Mouse (Mus musculus): Measurements from ENCODE around the gene Zfp54. TPM values are rescaled to one million over a fixed set of nuclear protein-coding genes. Genes with fewer than 3 reads are reported as not detected.
"Not testable (repeated sequence)": the region's sequence is repeated elsewhere in the genome, so short reads cannot be mapped to it uniquely, and the experiment has no call there.

Gene Zfp54
- 1 to 10 TPM in 1 of 2 experiments, under 1 TPM in 1; 0.64 to 1.0 TPM for total RNA-seq (2021)

GRCm38 (mm10) chr17:21422664-21423599, at the start of gene Zfp54:
Gene Zfp54, plus strand, starts transcription at chr17:21423227.
- DNase-seq (ENCODE audit: low spot score in 2 of 2), result peak; percentile 49 to 72
- intact Hi-C loops (cut with DNase I), result loop anchor here (1.0 kb wide), 2 partner anchors 151 to 192 kb away; no protein-coding TSS in a partner anchor

DNA sequence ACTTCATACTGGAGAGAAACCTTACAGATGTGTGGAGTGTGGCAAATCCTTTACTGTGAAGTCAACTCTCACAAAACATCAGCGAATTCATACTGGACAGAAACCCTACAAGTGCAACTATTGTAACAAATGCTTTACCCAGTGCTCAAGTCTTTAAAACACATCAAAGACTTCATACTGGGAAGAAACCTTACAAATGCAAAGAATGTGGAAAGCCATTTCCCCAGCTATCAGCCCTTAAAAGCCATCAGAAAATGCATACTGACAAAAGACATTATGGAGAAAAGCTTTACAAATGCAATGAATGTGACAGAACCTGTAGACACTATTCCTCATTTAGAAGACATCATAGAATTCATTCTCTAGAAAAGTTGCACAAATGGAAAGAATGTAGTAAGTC, 47.7 kb upstream of the Zfp54 start:
- no peak for DNase-seq (ENCODE audit: low spot score in 2 of 2)
- intact Hi-C loops (cut with DNase I), result no loop called here

DNA sequence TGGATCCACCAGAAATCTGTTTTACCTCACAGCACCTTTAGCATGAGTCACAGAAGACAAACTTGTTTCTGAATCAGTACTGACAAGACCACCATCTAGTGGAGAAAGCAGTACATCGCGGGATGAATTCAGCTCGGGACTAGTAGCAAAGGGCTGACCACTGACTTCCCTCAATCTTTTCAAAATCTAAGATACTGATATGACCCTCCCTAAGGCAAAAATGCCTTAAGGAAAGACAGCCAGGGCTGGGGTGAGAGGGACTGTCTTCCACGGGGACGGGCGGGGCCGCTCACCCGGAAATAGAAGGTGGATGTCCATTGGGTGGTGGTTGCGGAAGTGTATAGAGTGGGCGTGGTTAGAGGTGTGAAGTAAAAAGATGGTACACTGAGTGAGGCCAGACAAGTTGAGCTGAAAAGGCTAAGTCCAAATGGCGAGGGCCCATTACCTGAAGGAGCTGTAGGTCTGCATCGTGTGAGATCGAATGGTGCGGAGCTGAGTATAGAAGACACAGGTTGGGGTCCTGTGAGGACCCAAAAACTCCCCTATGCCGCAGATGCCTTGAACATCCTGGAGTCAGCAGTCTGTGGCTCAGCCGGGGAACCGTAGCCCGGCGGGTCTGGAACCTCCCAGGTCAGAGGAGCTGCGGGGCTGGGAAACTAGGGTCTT, 39.5 kb upstream of the Zfp54 start, which contains the start of gene Zfp677:
Gene Zfp677, plus strand, starts transcription at position 358 of the 666 bp plus-strand sequence.
- DNase-seq (ENCODE audit: low spot score in 2 of 2), result peak; percentile 24 to 59
- intact Hi-C loops (cut with DNase I), result loop anchor here (5.0 kb wide), 1 partner anchor 111 kb away; no protein-coding TSS in a partner anchor

GRCm38 (mm10) chr17:21384057-21384411, 39.0 kb upstream of the Zfp54 start:
- intact Hi-C loops (cut with DNase I), result loop anchor here (5.0 kb wide), 1 partner anchor 112 kb away; no protein-coding TSS in a partner anchor
- DNase-seq (ENCODE audit: low spot score in 2 of 2), result no peak

- intact Hi-C loops (cut with DNase I), result not testable (repeated sequence)
Measured at GRCm38 (mm10) chr17:21438806-21439400, 15.9 kb downstream of the Zfp54 start.

GRCm38 (mm10) chr17:21449669-21450068, 26.6 kb downstream of the Zfp54 start:
- intact Hi-C loops (cut with DNase I), result loop anchor here (1.0 to 5.0 kb wide), 4 partner anchors 38 to 502 kb away; partner anchors contain the start of genes Ppp2r1a and Zfp53
- peak; percentile 70 to 89 for DNase-seq (ENCODE audit: low spot score in 2 of 2)

More at GRCm38 (mm10) chr17:21438806-21439400, 15.9 kb downstream of the Zfp54 start:
- DNase-seq (ENCODE audit: low spot score in 2 of 2), result not testable (repeated sequence)

- intact Hi-C loops (cut with DNase I), result loop anchor here (1.0 to 5.0 kb wide), 4 partner anchors 37 to 503 kb away; partner anchors contain the start of genes Ppp2r1a and Zfp53
- DNase-seq (ENCODE audit: low spot score in 2 of 2), result peak; percentile 83 to 90
Measured at GRCm38 (mm10) chr17:21450138-21450704, 27.2 kb downstream of the Zfp54 start, which contains the start of gene Zfp51. Gene Zfp51, plus strand, starts transcription at chr17:21450374.

- intact Hi-C loops (cut with DNase I), result no loop called here
- DNase-seq (ENCODE audit: low spot score in 2 of 2), result no peak
Measured at GRCm38 (mm10) chr17:21463550-21463949, 40.5 kb downstream of the Zfp54 start.

DNA sequence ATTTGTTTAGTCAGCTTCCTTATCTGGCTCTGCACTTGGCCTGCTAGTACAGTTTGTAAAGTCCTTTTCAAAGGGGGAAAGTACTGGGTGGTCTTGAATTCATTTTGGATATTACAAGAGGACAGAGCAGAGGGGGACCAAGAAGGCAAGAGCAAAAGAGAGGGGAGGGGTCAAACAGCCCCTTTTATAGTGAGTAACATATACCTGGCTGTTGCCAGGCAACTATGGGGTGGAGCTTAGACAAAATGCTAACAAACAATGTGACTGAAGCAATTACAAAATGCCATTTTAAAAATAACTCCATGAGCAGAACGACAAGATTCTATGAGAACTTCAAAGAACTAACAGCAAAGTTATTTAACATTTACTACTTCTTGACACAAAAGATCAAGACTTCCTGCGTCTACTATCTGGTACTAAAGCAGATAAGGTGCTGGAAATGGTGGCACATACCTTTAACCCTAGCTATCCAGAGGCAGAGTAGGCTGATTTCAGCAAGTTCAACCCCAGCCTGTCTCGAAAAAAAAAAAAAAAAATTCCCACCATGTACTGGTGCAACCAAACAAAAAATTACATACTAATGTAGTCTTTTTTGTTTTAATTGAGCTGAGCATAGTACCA, 49.1 kb downstream of the Zfp54 start:
- DNase-seq (ENCODE audit: low spot score in 2 of 2), result no peak
- intact Hi-C loops (cut with DNase I), result no loop called here

GRCm38 (mm10) chr17:21472653-21473307, 49.8 kb downstream of the Zfp54 start:
- intact Hi-C loops (cut with DNase I), result no loop called here

GRCm38 (mm10) chr17:21473362-21474190, 50.5 kb downstream of the Zfp54 start:
- DNase-seq (ENCODE audit: low spot score in 2 of 2), result no peak
- intact Hi-C loops (cut with DNase I), result no loop called here

More at GRCm38 (mm10) chr17:21472653-21473307, 49.8 kb downstream of the Zfp54 start:
- DNase-seq (ENCODE audit: low spot score in 2 of 2), result no peak

- intact Hi-C loops (cut with DNase I); DNase-seq (ENCODE audit: low spot score in 2 of 2): not testable (repeated sequence)
Measured at GRCm38 (mm10) chr17:21474729-21475128, 51.7 kb downstream of the Zfp54 start.

DNA sequence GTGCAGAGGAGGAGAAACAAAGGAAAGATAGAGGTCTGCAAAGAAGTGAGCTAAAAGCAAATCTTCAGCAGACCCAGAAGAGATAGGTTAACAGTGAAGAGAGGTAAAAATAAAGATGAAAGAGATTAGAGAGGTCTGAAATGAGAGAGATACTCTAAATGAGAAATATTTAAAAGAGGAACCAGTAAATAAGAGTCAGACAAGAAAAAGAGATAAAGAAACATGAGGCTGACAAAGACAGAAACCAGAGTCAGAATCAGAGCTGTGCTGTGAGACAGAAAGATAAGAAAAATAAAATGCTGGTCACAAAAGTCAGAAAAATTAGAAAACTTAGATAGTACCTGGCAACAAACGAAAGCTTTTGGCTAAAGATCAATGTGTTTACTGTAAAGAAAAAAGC, 52.3 kb downstream of the Zfp54 start:
- intact Hi-C loops (cut with DNase I); DNase-seq (ENCODE audit: low spot score in 2 of 2): not testable (repeated sequence)

- DNase-seq (ENCODE audit: low spot score in 2 of 2); intact Hi-C loops (cut with DNase I): not testable (repeated sequence)
Measured at GRCm38 (mm10) chr17:21476351-21476750, 53.3 kb downstream of the Zfp54 start.

- intact Hi-C loops (cut with DNase I); DNase-seq (ENCODE audit: low spot score in 2 of 2): not testable (repeated sequence)
Measured at GRCm38 (mm10) chr17:21478103-21478777, 55.2 kb downstream of the Zfp54 start.
